Mouse (Mus musculus) spleen, postnatal 10 days (tissue): Measurements from ENCODE around the gene Gm29427.
"Not testable (repeated sequence)": the region's sequence is repeated elsewhere in the genome, so short reads cannot be mapped to it uniquely, and the experiment has no call there.

Experiments used
- DNase-seq, 2 experiments: peaks; one replicate each; pipeline ENCODE4 v3.0.0; 2021 to 2022; ENCODE audit warnings: low spot score in 2 of 2

Gm29427 gene

GRCm38 (mm10) chr1:130659641-130660040, 56.0 kb downstream of the Gm29427 start:
- not testable (repeated sequence) for DNase-seq

- DNase-seq = no peak
These were observed 71.5 kb downstream of the Gm29427 start for GRCm38 (mm10) chr1:130644103-130644502.

- DNase-seq = no peak
These were observed 74.6 kb downstream of the Gm29427 start for GRCm38 (mm10) chr1:130640967-130641366.

- peak; percentile 67 to 85 for DNase-seq
These were observed 81.7 kb downstream of the Gm29427 start for GRCm38 (mm10) chr1:130633761-130634410.

- peak in 1 of 2 experiments; percentile 29 for DNase-seq
These were observed 82.3 kb downstream of the Gm29427 start for GRCm38 (mm10) chr1:130633316-130633715.

GRCm38 (mm10) chr1:130629521-130629920, 86.1 kb downstream of the Gm29427 start, which contains the start of gene Zp3r:
Zp3r (minus strand) TSS chr1:130629621.
- DNase-seq = no peak
